Mouse (Mus musculus): ENCODE measurements around the gene Mybpc2.

Mybpc2 gene

DNA sequence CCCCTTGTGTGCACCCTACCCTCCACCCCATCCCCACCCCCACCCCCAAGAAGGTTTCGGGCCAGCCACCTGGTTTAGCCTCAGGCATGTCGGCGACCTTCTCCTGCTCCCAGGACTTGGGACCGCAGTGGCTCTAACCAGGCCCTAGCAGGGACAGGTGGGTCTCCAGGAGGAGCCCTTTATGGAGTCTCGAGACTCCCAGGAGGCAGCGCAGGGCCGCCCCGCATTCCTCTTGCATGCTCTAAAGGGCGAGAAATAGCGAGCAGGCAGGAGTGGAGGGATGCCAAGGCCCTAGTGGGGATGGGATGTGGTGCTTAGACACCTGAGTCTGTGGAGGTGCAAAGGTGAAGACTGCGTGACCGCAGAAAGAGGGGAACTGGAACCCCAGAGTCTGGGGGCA lies at the start of gene Mybpc2:
TSS of gene Mybpc2 (minus strand) at position 155 of the 400 bp plus-strand sequence.
- DNase-seq (ENCODE audit: low read depth, low spot score) = peak; percentile 51

- DNase-seq (ENCODE audit: low read depth, low spot score) = no peak
Observed at GRCm38 (mm10) chr7:44572956-44573484, 48.6 kb upstream of the Mybpc2 start.

- no peak for DNase-seq (ENCODE audit: low read depth, low spot score)
Observed at GRCm38 (mm10) chr7:44572213-44572701, 47.8 kb upstream of the Mybpc2 start, which contains the start of gene Napsa. TSS of gene Napsa (plus strand) at chr7:44572380.

DNA sequence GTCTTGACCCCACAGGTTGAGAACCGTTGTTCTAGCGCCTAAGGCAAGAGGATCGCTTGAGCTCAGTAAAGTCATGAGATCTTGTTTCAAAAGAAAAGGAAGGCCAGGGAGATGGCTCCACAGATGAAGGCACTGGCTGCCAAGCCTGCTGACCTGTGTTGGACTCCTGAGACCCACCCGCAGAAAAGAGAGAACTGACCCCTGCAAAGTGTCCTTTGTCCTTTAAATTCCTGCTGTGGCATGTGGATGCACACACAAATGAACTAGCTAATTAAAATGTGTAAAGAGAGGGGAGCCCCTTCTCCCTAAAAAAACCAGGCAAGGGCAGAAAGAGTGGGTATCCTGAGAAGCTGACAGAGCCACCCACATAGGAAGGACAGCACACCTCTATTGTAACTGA lies 47.4 kb upstream of the Mybpc2 start:
- DNase-seq (ENCODE audit: low read depth, low spot score) = no peak

DNA sequence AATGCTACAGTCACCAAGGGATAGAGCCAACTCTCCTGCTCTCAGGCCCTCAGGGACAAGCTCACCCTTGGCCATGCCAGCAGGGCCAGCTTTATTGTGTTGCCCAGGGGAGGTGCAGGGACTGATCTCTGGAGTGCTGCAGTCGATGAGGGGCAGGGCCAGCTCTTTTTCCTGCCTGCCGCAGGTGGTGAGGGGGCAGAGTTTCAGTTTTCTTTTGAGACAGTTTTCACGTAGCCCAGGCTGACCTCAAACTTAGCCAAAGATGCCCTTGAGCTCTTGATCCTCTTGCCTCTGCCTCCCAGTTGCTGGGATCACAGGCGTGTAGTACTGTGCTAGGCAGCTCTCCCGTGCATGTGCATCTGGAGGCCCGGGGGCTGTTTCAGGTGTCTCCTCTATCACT lies 46.5 kb upstream of the Mybpc2 start:
- DNase-seq (ENCODE audit: low read depth, low spot score) = no peak

DNA sequence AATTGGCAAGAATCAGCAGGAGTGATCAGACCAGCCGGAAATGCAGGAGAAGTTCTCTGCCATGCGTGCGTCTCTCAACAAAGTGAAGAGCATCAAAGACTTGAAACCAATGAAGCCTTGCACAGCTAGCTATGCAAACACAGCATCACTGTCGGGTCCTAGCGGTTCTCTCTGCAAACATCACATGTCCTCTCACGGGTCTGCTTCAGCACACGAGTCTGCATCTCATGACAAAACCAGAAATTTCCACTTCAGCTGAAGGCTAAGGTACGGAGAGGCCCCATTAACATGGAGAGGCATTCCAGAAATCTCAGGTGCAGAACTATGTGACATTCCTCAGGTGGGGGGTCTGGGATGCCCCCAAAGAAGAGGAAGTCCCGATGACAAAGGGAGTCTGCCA lies 44.3 kb upstream of the Mybpc2 start:
- peak; percentile 32 for DNase-seq (ENCODE audit: low read depth, low spot score)

GRCm38 (mm10) chr7:44565414-44565813 lies 41.0 kb upstream of the Mybpc2 start:
- DNase-seq (ENCODE audit: low read depth, low spot score) = no peak

GRCm38 (mm10) chr7:44564486-44564885 lies 40.0 kb upstream of the Mybpc2 start:
- no peak for DNase-seq (ENCODE audit: low read depth, low spot score)

- no peak for DNase-seq (ENCODE audit: low read depth, low spot score)
Observed at GRCm38 (mm10) chr7:44563284-44563683, 38.8 kb upstream of the Mybpc2 start.

- DNase-seq (ENCODE audit: low read depth, low spot score) = peak; percentile 92
Observed at GRCm38 (mm10) chr7:44560435-44561400, 36.3 kb upstream of the Mybpc2 start.

DNA sequence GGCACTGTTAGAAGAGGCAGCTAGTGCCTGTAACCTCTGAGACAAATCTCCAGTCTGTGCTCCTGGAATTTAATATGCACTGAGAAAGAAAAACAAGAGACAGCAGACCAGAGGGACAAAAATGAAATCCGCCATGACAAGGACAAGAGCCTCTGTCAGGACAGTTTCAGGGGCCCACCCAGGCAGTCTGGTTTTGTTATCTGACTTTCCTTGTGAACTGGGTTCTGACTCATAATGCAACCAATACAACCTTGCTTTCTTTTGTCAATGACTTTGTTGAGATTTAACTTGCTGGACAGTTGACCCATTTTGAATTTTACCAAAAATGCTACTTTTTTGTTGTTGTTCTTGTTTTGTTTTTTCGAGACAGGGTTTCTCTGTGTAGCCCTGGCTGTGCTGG lies 33.2 kb upstream of the Mybpc2 start:
- DNase-seq (ENCODE audit: low read depth, low spot score) = no peak

GRCm38 (mm10) chr7:44553826-44554225 lies 29.4 kb upstream of the Mybpc2 start, which contains the start of gene Nr1h2:
TSS of gene Nr1h2 (minus strand) at chr7:44553951.
- DNase-seq (ENCODE audit: low read depth, low spot score) = peak; percentile 97

GRCm38 (mm10) chr7:44553196-44553764 lies 28.8 kb upstream of the Mybpc2 start:
- peak; percentile 99 for DNase-seq (ENCODE audit: low read depth, low spot score)

DNA sequence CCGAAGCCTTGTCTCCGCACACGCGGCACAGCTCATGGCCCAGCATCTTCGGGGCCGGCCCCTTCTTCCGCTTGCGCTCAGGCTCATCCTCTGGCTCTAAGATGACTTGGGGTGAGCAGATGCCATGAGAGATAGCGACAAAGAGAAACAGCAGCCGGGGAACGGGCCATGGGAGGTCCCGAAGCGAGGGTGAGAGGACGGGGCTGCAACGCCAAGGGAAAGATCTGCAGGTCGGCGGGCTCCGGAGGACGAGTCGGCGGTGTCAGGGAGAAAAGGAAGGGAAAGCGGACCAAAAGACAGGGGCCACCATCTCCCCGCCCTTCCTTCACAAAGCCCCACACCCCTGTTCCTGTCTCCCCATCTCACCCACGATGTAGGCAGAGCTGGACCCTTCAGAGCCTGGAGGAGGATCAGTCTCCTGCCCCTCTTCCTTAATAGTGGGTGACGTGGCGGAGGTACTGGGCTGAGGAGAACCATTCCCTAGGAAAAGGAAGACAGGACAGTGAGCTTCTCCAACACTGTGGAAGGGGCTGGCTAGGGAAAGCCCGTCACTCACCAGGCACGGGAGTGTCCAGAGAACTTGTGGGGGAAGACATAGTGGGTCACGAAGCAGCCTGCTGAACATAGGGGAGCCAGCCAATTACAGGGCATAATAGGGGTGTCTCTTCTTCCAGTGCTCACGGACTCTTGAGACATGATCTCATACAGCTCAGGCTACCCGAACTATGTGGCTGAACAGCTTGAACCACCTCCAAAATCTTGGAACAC lies 27.9 kb upstream of the Mybpc2 start:
- DNase-seq (ENCODE audit: low read depth, low spot score) = no peak

GRCm38 (mm10) chr7:44551731-44552130 lies 27.3 kb upstream of the Mybpc2 start:
- DNase-seq (ENCODE audit: low read depth, low spot score) = peak; percentile 84

- DNase-seq (ENCODE audit: low read depth, low spot score) = no peak
Observed at GRCm38 (mm10) chr7:44551301-44551700, 26.8 kb upstream of the Mybpc2 start.

- no peak for DNase-seq (ENCODE audit: low read depth, low spot score)
Observed at GRCm38 (mm10) chr7:44550409-44550678, 25.9 kb upstream of the Mybpc2 start.

GRCm38 (mm10) chr7:44549621-44550408 lies 25.4 kb upstream of the Mybpc2 start:
- DNase-seq (ENCODE audit: low read depth, low spot score) = no peak

DNA sequence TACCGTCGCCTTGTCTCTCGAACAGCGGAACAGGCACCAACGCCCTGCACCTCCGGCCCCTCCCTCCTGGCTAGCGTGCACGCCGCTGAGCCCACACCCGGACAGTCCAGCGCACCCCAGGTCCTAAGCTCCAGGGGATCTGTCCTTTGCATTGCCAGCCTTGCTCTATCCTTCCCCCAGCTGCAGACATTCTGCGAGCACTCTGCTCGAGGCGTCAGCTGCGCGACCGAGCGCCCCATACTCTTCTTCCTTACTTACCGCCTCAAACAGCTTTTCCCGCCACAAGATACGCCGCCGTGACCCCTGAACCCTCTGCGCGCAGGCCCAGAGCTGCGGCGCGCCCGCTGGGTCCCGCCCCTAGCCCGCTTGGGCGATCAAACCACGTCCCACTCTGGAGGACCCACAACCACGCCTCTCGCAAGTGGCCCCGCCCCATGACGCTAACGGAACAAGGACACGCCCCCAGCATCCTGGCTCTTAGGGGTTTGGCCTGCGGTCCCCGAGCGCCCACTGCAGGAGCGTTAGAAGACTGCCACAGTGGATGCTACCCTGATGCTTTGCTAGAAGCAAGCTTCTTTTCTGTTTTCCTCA lies 24.1 kb upstream of the Mybpc2 start, which contains the start of gene Pold1:
TSS of gene Pold1 (minus strand) at position 353 of the 591 bp plus-strand sequence.
- peak; percentile 100 for DNase-seq (ENCODE audit: low read depth, low spot score)

GRCm38 (mm10) chr7:44547725-44548124 lies 23.3 kb upstream of the Mybpc2 start:
- no peak for DNase-seq (ENCODE audit: low read depth, low spot score)

Measured in R1 (cell line).